Mouse (Mus musculus) limb, embryonic 11.5 days (tissue): ENCODE data around the gene Fnbp1l. TPM values are rescaled to one million over a fixed set of nuclear protein-coding genes. Genes with fewer than 3 reads are reported as not detected.

ENCODE experiments used
- ATAC-seq: fragments of 200-750 bp; cut with Nextera tagmentation; 2 replicates; pipeline ENCODE4 v1.8.0; 2017; ENCODE audit warnings: low read depth; ENCODE audit not compliant: insufficient number of reproducible peaks, low FRiP score, low TSS enrichment
- DNase-seq: peaks from one replicate; pipeline ENCODE4 v3.0.0-alpha.2; 2015; ENCODE audit warnings: low spot score
- H3K27ac ChIP-seq: fragments of 300-500 bp; sonication (generic); replicated peaks from 2 replicates; pipeline ENCODE4 v1.5.1; 2014; ENCODE audit warnings: low read depth, mild to moderate bottlenecking, low read length
- H3K27me3 ChIP-seq: fragments of 300-500 bp; sonication (generic); 2 replicates; pipeline ENCODE4 v1.6.1; 2014; ENCODE audit warnings: mild to moderate bottlenecking, low read length, mixed read lengths; ENCODE audit not compliant: control insufficient read depth, insufficient read depth
- H3K36me3 ChIP-seq: fragments of 300-500 bp; sonication (generic); 2 replicates; pipeline ENCODE4 v1.6.1; 2014; ENCODE audit warnings: mild to moderate bottlenecking, low read length, moderate library complexity, mixed read lengths; ENCODE audit not compliant: control insufficient read depth, insufficient read depth
- H3K4me1 ChIP-seq: fragments of 300-500 bp; sonication (generic); 2 replicates; pipeline ENCODE4 v1.6.1; 2014; ENCODE audit warnings: low read length, mixed read lengths; ENCODE audit not compliant: control insufficient read depth, insufficient read depth
- H3K4me2 ChIP-seq: fragments of 300-500 bp; sonication (generic); 2 replicates; pipeline ENCODE4 v1.6.1; 2014; ENCODE audit warnings: low read depth, mild to moderate bottlenecking, moderate library complexity; ENCODE audit not compliant: severe bottlenecking
- H3K4me3 ChIP-seq: fragments of 300-500 bp; sonication (generic); 2 replicates; pipeline ENCODE4 v1.5.1; 2014; ENCODE audit warnings: low read depth, low read length
- H3K9ac ChIP-seq: fragments of 300-500 bp; sonication (generic); 2 replicates; pipeline ENCODE4 v1.6.1; 2014; ENCODE audit warnings: mild to moderate bottlenecking, low read length
- H3K9me3 ChIP-seq: fragments of 300-500 bp; sonication (generic); 2 replicates; pipeline ENCODE4 v1.6.1; 2016; ENCODE audit warnings: low read length; ENCODE audit not compliant: control insufficient read depth
- WGBS: fragments of 180-500 bp; shearing (Covaris S2); extraction: QIAGEN DNeasy Blood & Tissue Kit; methylation state at CpG from one replicate; pipeline ENCODE4 v1.1.7; 2014; 5-methylcytosine and 5-hydroxymethylcytosine counted together
- polyA plus RNA-seq: library from polyadenylated mRNA; unstranded; fragments of >200 nt; fragmentation: Nextera tagmentation; extraction: Ambion mirVana; gene quantifications from 2 replicates; pipeline ENCODE4 v1.2.1, GENCODE M21; 2014

Gene Fnbp1l
- polyA plus RNA-seq, 1 experiment from 2014 or later, result 86.4 TPM

- H3K4me1 ChIP-seq, result no peaks in the 10 kb centered on the region
- no peak for ATAC-seq
- no peak overlapping the region for H3K27ac ChIP-seq
Measured at GRCm38 (mm10) chr3:122535938-122536703, 83.4 kb downstream of the Fnbp1l start.

GRCm38 (mm10) chr3:122528477-122528876 lies 91.0 kb downstream of the Fnbp1l start:
- DNase-seq, result no peak
- Histone ChIP-seq H3K4me3 (no peak overlapping the region), H3K9ac (no peak overlapping the region), H3K4me1 (no peaks in the 10 kb centered on the region), H3K27ac (no peak overlapping the region), H3K4me2 (no peak overlapping the region), H3K27me3 (no peaks in the 10 kb centered on the region), H3K9me3 (no peaks in the 10 kb centered on the region), H3K36me3 (peaks cover 2% of the 10 kb centered on the region; the same call in 1 of the 2 replicates)
- 82% methylated on average over 3 of the region's 3 CpGs for WGBS
- no peak for ATAC-seq

More at GRCm38 (mm10) chr3:122535938-122536703, 83.4 kb downstream of the Fnbp1l start:
- Histone ChIP-seq H3K9me3 (no peaks in the 10 kb centered on the region), H3K4me3 (no peak overlapping the region), H3K27me3 (no peaks in the 10 kb centered on the region), H3K9ac (no peak overlapping the region), H3K4me2 (no peak overlapping the region), H3K36me3 (peaks cover 4% of the 10 kb centered on the region; the same call in 1 of the 2 replicates)
- DNase-seq, result no peak
- WGBS, result 85% methylated on average over 8 of the region's 8 CpGs

GRCm38 (mm10) chr3:122521294-122521693 lies 98.2 kb downstream of the Fnbp1l start:
- Histone ChIP-seq H3K4me1 (peaks cover 48% of the 10 kb centered on the region), H3K4me2 (no peak overlapping the region), H3K9ac (no peak overlapping the region), H3K27me3 (no peaks in the 10 kb centered on the region), H3K9me3 (no peaks in the 10 kb centered on the region), H3K36me3 (no peaks in the 10 kb centered on the region), H3K27ac (no peak overlapping the region), H3K4me3 (no peak overlapping the region)
- ATAC-seq, result no peak
- DNase-seq, result no peak
- 43% methylated on average over 1 of the region's 1 CpGs for WGBS

- Histone ChIP-seq H3K4me1 (peaks cover 49% of the 10 kb centered on the region), H3K9ac (no peak overlapping the region), H3K9me3 (no peaks in the 10 kb centered on the region), H3K4me2 (no peak overlapping the region), H3K4me3 (no peak overlapping the region), H3K27me3 (no peaks in the 10 kb centered on the region), H3K27ac (no peak overlapping the region), H3K36me3 (no peaks in the 10 kb centered on the region)
- WGBS, result 81% methylated on average over 4 of the region's 4 CpGs
- ATAC-seq, result no peak
- DNase-seq, result no peak
Measured at GRCm38 (mm10) chr3:122520875-122521274, 98.6 kb downstream of the Fnbp1l start.

GRCm38 (mm10) chr3:122520365-122520764 lies 99.2 kb downstream of the Fnbp1l start:
- Histone ChIP-seq H3K4me2 (no peak overlapping the region), H3K27me3 (no peaks in the 10 kb centered on the region), H3K4me3 (no peak overlapping the region), H3K9ac (no peak overlapping the region), H3K27ac (no peak overlapping the region), H3K4me1 (peaks cover 54% of the 10 kb centered on the region), H3K9me3 (no peaks in the 10 kb centered on the region), H3K36me3 (no peaks in the 10 kb centered on the region)
- ATAC-seq (no peak), DNase-seq (no peak)
- 66% methylated on average over 3 of the region's 3 CpGs for WGBS

- Histone ChIP-seq H3K9me3 (no peaks in the 10 kb centered on the region), H3K36me3 (no peaks in the 10 kb centered on the region), H3K9ac (no peak overlapping the region), H3K27ac (no peak overlapping the region), H3K4me2 (peak overlapping the region; percentile 28; the same call in 1 of the 2 replicates), H3K27me3 (no peaks in the 10 kb centered on the region), H3K4me3 (no peak overlapping the region), H3K4me1 (peaks cover 56% of the 10 kb centered on the region)
- whole genome bisulfite sequencing, result 18% methylated on average over 12 of the region's 13 CpGs
- ATAC-seq (no peak), DNase-seq (peak; percentile 49)
Measured at GRCm38 (mm10) chr3:122519082-122519481, 100.4 kb downstream of the Fnbp1l start.

DNA sequence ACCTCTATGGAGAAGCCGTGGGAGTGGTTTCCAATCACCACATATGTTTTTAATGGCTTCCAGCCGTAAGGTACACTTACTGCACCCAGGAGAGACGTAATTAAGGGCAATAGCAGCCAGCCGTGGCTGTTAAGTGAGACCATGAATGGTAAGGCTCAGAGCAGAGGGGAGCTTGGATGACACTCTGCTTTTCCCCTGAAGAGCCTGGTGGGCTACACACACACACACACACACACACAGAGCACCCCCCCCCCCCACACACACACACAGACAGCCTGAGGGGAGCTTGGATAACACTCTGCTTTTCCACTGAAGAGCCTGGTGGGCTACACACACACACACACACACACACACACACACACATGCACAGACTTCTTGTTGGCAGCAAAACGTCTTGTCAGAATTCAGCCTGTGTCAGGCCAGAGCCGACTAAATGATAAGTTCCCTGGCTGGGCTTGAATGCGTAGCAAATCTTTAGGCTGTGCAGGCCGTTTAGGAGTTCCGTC lies 101.2 kb downstream of the Fnbp1l start:
- peak; percentile 86 for ATAC-seq
- H3K4me3 ChIP-seq, result no peak overlapping the region
- H3K4me1 ChIP-seq, result peaks cover 56% of the 10 kb centered on the region
- H3K4me2 ChIP-seq, result peak overlapping the region; percentile 28; the same call in 1 of the 2 replicates
- 6% methylated on average over 9 of the region's 9 CpGs for WGBS
- no peaks in the 10 kb centered on the region for H3K36me3 ChIP-seq
- H3K27me3 ChIP-seq, result no peaks in the 10 kb centered on the region
- H3K27ac ChIP-seq, result peak overlapping the region; percentile 59; the same call in 1 of the 2 replicates
- no peak overlapping the region for H3K9ac ChIP-seq
- H3K9me3 ChIP-seq, result no peaks in the 10 kb centered on the region
- DNase-seq, result peak; percentile 75

DNA sequence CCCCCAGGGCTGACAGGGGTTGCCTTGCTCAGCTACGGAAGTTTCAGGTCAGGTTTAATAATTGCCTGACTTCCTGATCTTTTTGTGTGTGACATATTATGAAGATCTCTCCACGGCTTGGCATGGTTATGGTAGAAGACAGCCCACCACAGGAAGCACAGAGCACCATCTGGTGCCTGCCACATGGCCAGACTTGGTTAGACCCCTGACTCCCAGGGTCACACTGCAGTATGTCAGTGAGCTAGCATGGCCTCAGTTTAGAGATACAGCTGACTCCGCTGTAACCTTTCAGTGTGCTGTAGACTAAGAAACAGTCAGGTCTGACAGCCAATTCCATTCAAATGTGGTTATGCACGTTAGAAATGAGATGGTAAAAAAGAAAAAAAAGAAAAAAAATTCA lies 101.8 kb downstream of the Fnbp1l start:
- Histone ChIP-seq H3K27me3 (no peaks in the 10 kb centered on the region), H3K9me3 (no peaks in the 10 kb centered on the region), H3K4me2 (peak overlapping the region; percentile 11; the same call in 1 of the 2 replicates), H3K4me1 (peaks cover 55% of the 10 kb centered on the region), H3K4me3 (no peak overlapping the region), H3K9ac (no peak overlapping the region), H3K27ac (peak overlapping the region; percentile 63), H3K36me3 (no peaks in the 10 kb centered on the region)
- ATAC-seq (peak; percentile 35), DNase-seq (peak; percentile 51)
- WGBS, result 18% methylated on average over 4 of the region's 4 CpGs
